Mouse (Mus musculus) ES-E14 (cell line): ENCODE results near the gene Hic2. TPM values are rescaled to one million over a fixed set of nuclear protein-coding genes. Genes with fewer than 3 reads are reported as not detected.
A peak's percentile ranks its signal among the peaks of the same experiment; 100 is the strongest.

Source experiments
- DNase-seq: peaks from one replicate; pipeline ENCODE4 v3.0.0-alpha.2; 2013; ENCODE audit warnings: low read depth, low spot score
- H3K27ac ChIP-seq: 2 replicates; pipeline ENCODE4 v1.5.1; 2012; ENCODE audit warnings: low read depth, mild to moderate bottlenecking, low read length, moderate library complexity, mixed read lengths; ENCODE audit not compliant: poor library complexity, insufficient read depth, severe bottlenecking
- H3K36me3 ChIP-seq: 2 replicates; pipeline ENCODE4 v1.6.1; 2012; ENCODE audit warnings: mild to moderate bottlenecking, low read length, moderate library complexity, mixed read lengths; ENCODE audit not compliant: control insufficient read depth, poor library complexity, insufficient read depth, severe bottlenecking
- H3K4me1 ChIP-seq, 2 experiments: fragments of 150-350 bp in 1 of 2; sonication (generic) in 1 of 2; 2 replicates each; pipeline ENCODE4 v1.6.1; 2012; ENCODE audit warnings: low read length in 2 of 2, mild to moderate bottlenecking in 1 of 2, mixed read lengths in 1 of 2; ENCODE audit not compliant: control insufficient read depth in 2 of 2, insufficient read depth in 2 of 2, poor library complexity in 1 of 2
- H3K4me3 ChIP-seq, 2 experiments: fragments of 150-350 bp in 1 of 2; sonication (generic) in 1 of 2; 2 replicates each; pipeline ENCODE4 v1.5.1; 2012; ENCODE audit warnings: low read length in 2 of 2, low read depth in 1 of 2, mild to moderate bottlenecking in 1 of 2, mixed read lengths in 1 of 2; ENCODE audit not compliant: insufficient read depth in 1 of 2, poor library complexity in 1 of 2, severe bottlenecking in 1 of 2
- H3K9ac ChIP-seq: 2 replicates; pipeline ENCODE4 v1.6.1; 2012; ENCODE audit warnings: low read depth, mild to moderate bottlenecking, low read length, mixed read lengths; ENCODE audit not compliant: poor library complexity, insufficient read depth, severe bottlenecking
- H3K9me3 ChIP-seq: fragments of 150-350 bp; sonication (generic); 2 replicates; pipeline ENCODE4 v1.6.1; 2012; ENCODE audit warnings: low read depth, mild to moderate bottlenecking, low read length; ENCODE audit not compliant: control insufficient read depth, insufficient read depth
- CHD2 ChIP-seq: IDR thresholded peaks from 2 replicates; pipeline ENCODE4 v1.6.1; 2014; ENCODE audit warnings: mild to moderate bottlenecking, low read depth, low read length, inconsistent platforms
- HCFC1 ChIP-seq: IDR thresholded peaks from 2 replicates; pipeline ENCODE4 v1.6.1; 2012; ENCODE audit warnings: low read length, inconsistent platforms, borderline replicate concordance; ENCODE audit not compliant: insufficient read depth
- MAFK ChIP-seq: IDR thresholded peaks from 2 replicates; pipeline ENCODE4 v1.6.1; 2014; ENCODE audit warnings: mild to moderate bottlenecking, low read depth, low read length, inconsistent platforms; ENCODE audit not compliant: insufficient read depth
- ZC3H11A ChIP-seq: IDR thresholded peaks from 2 replicates; pipeline ENCODE4 v1.6.1; 2012; ENCODE audit warnings: low read depth, mild to moderate bottlenecking, inconsistent platforms, low read length, borderline replicate concordance
- ZNF384 ChIP-seq: IDR thresholded peaks from 2 replicates; pipeline ENCODE4 v1.6.1; 2012; ENCODE audit warnings: low read depth, low read length, inconsistent platforms
- in situ Hi-C, 2 experiments: fragments of 600-800 bp; cut with MboI; formaldehyde crosslinking; loops; one replicate each; pipeline ENCODE4 v1.15.1; 2025; ENCODE audit warnings: low sequenced_read_pairs in 2 of 2, inconsistent platforms in 1 of 2; ENCODE audit not compliant: unreplicated experiment in 2 of 2
- total RNA-seq: library from RNA; depleted of rRNA; stranded (reverse); fragments of 300-350 nt; gene quantifications from 2 replicates; pipeline ENCODE4 v1.2.3, GENCODE M21; 2012

Hic2 gene
- total RNA-seq, 1 experiment, result 35.9 TPM

GRCm38 (mm10) chr16:17216934-17217633, 16.3 kb upstream of the Hic2 start:
- no peaks in the 10 kb centered on the region; the same call in 1 of the 2 replicates for H3K36me3 ChIP-seq
- no peak overlapping the region for H3K4me3 ChIP-seq
- peaks cover 6 to 17% of the 10 kb centered on the region in 2 experiments for H3K4me1 ChIP-seq
- H3K9me3 ChIP-seq, result no peaks in the 10 kb centered on the region
- H3K27ac ChIP-seq, result peak overlapping the region; percentile 72
- TF ChIP-seq HCFC1 (no peak), ZC3H11A (no peak), ZNF384 (no peak), MAFK (no peak), CHD2 (no peak)
- peak overlapping the region; percentile 31; the same call in 1 of the 2 replicates for H3K9ac ChIP-seq
- DNase-seq, result no peak
- in situ Hi-C loops, result no loop called here

- H3K36me3 ChIP-seq, result no peaks in the 10 kb centered on the region
- no peak for TF ChIP-seq ZNF384
- no peak for TF ChIP-seq ZC3H11A
- peak; percentile 90 for TF ChIP-seq MAFK
- no peak for TF ChIP-seq HCFC1
- H3K27ac ChIP-seq, result peak overlapping the region; percentile 99
- DNase-seq, result peak; percentile 89
- no peaks in the 10 kb centered on the region for H3K9me3 ChIP-seq
- in situ Hi-C loops, result no loop called here
- H3K9ac ChIP-seq, result peak overlapping the region; percentile 65; the same call in 1 of the 2 replicates
- H3K4me3 ChIP-seq, result no peak overlapping the region
- H3K4me1 ChIP-seq, result peaks cover 6 to 15% of the 10 kb centered on the region in 2 experiments
Measured at GRCm38 (mm10) chr16:17220127-17220733, 13.1 kb upstream of the Hic2 start.

- DNase-seq, result peak; percentile 76
- in situ Hi-C loops, result no loop called here
- TF ChIP-seq ZC3H11A (no peak), ZNF384 (no peak), MAFK (no peak), HCFC1 (no peak), CHD2 (no peak)
- Histone ChIP-seq H3K27ac (no peak overlapping the region), H3K4me3 (peak overlapping the region in 1 of 2 experiments; percentile 1; a peak in 1 of 4 replicates), H3K4me1 (peaks cover 3 to 9% of the 10 kb centered on the region in 2 experiments), H3K9me3 (no peaks in the 10 kb centered on the region), H3K9ac (no peak overlapping the region), H3K36me3 (no peaks in the 10 kb centered on the region)
Measured at GRCm38 (mm10) chr16:17222197-17222596, 11.2 kb upstream of the Hic2 start.

GRCm38 (mm10) chr16:17225584-17225983, 7.8 kb upstream of the Hic2 start:
- H3K4me3 ChIP-seq, result no peak overlapping the region
- H3K27ac ChIP-seq, result no peak overlapping the region
- TF ChIP-seq ZNF384 (no peak), CHD2 (no peak), MAFK (no peak), HCFC1 (no peak), ZC3H11A (no peak)
- no peak overlapping the region for H3K9ac ChIP-seq
- in situ Hi-C loops, result no loop called here
- H3K9me3 ChIP-seq, result no peaks in the 10 kb centered on the region
- H3K4me1 ChIP-seq, result peaks cover 3% of the 10 kb centered on the region in 2 experiments
- no peaks in the 10 kb centered on the region for H3K36me3 ChIP-seq
- DNase-seq, result no peak
